Mouse (Mus musculus): ENCODE measurements around the gene Cd99l2. TPM values are rescaled to one million over a fixed set of nuclear protein-coding genes. Genes with fewer than 3 reads are reported as not detected.
A peak's percentile ranks its signal among the peaks of the same experiment; 100 is the strongest.
"Not testable (repeated sequence)": the region's sequence is repeated elsewhere in the genome, so short reads cannot be mapped to it uniquely, and the experiment has no call there.

The Cd99l2 gene
- total and polyA plus RNA-seq, 2 experiments from 2014 or later, result 74.8 to 85.6 TPM

- no peak overlapping the region for H3K27ac ChIP-seq (ENCODE audit: low read depth, low read length)
- 76% methylated on average over 3 of the region's 3 CpGs for WGBS
Observed at GRCm38 (mm10) chrX:71528150-71528549, 35.5 kb upstream of the Cd99l2 start.

GRCm38 (mm10) chrX:71527461-71527860 is 34.8 kb upstream of the Cd99l2 start:
- TF ChIP-seq CTCF (IDR thresholded peaks at IDR 0.05), result no peak
- 100% methylated on average over 1 of the region's 1 CpGs for WGBS
- H3K9me3 ChIP-seq (ENCODE audit: low read length), result no peaks in the 10 kb centered on the region
- no peaks in the 10 kb centered on the region for H3K36me3 ChIP-seq (ENCODE audit: insufficient read depth, low read length)
- no peaks in the 10 kb centered on the region for H3K27me3 ChIP-seq (ENCODE audit: insufficient read depth, low read length)
- DNase-seq (ENCODE audit: low spot score) (no peak), ATAC-seq (ENCODE audit: low FRiP score) (no peak)
- H3K4me3 ChIP-seq (ENCODE audit: low read depth, low read length), result no peak overlapping the region
- no peak overlapping the region for H3K4me2 ChIP-seq (ENCODE audit: low read depth, low read length, poor library complexity, severe bottlenecking)
- H3K27ac ChIP-seq (ENCODE audit: low read depth, low read length), result no peak overlapping the region
- no peak overlapping the region for H3K9ac ChIP-seq (replicated peaks; ENCODE audit: low read length, poor library complexity, severe bottlenecking)
- no peaks in the 10 kb centered on the region for H3K4me1 ChIP-seq (ENCODE audit: insufficient read depth, low read length)

More at GRCm38 (mm10) chrX:71528150-71528549, 35.5 kb upstream of the Cd99l2 start:
- H3K36me3 ChIP-seq (ENCODE audit: insufficient read depth, low read length), result no peaks in the 10 kb centered on the region
- TF ChIP-seq CTCF (IDR thresholded peaks at IDR 0.05), result no peak
- H3K9me3 ChIP-seq (ENCODE audit: low read length), result no peaks in the 10 kb centered on the region
- H3K27me3 ChIP-seq (ENCODE audit: insufficient read depth, low read length), result no peaks in the 10 kb centered on the region
- no peak for ATAC-seq (ENCODE audit: low FRiP score)
- H3K4me3 ChIP-seq (ENCODE audit: low read depth, low read length), result no peak overlapping the region
- H3K4me1 ChIP-seq (ENCODE audit: insufficient read depth, low read length), result no peaks in the 10 kb centered on the region
- no peak overlapping the region for H3K9ac ChIP-seq (replicated peaks; ENCODE audit: low read length, poor library complexity, severe bottlenecking)
- DNase-seq (ENCODE audit: low spot score), result no peak
- no peak overlapping the region for H3K4me2 ChIP-seq (ENCODE audit: low read depth, low read length, poor library complexity, severe bottlenecking)

- 75% methylated on average over 3 of the region's 3 CpGs for WGBS
Observed at GRCm38 (mm10) chrX:71525593-71526299, 33.1 kb upstream of the Cd99l2 start.

GRCm38 (mm10) chrX:71524310-71524709 is 31.7 kb upstream of the Cd99l2 start:
- Histone ChIP-seq H3K4me2 (ENCODE audit: low read depth, low read length, poor library complexity, severe bottlenecking) (no peak overlapping the region), H3K27me3 (ENCODE audit: insufficient read depth, low read length) (no peaks in the 10 kb centered on the region), H3K4me1 (ENCODE audit: insufficient read depth, low read length) (no peaks in the 10 kb centered on the region), H3K36me3 (ENCODE audit: insufficient read depth, low read length) (no peaks in the 10 kb centered on the region), H3K27ac (ENCODE audit: low read depth, low read length) (no peak overlapping the region), H3K9ac (replicated peaks; ENCODE audit: low read length, poor library complexity, severe bottlenecking) (no peak overlapping the region), H3K4me3 (ENCODE audit: low read depth, low read length) (no peak overlapping the region), H3K9me3 (ENCODE audit: low read length) (no peaks in the 10 kb centered on the region)
- no peak for TF ChIP-seq CTCF (IDR thresholded peaks at IDR 0.05)
- peak; percentile 10 for DNase-seq (ENCODE audit: low spot score)
- 49% methylated on average over 2 of the region's 2 CpGs for WGBS
- no peak for ATAC-seq (ENCODE audit: low FRiP score)

More at GRCm38 (mm10) chrX:71525593-71526299, 33.1 kb upstream of the Cd99l2 start:
- Histone ChIP-seq H3K9ac (replicated peaks; ENCODE audit: low read length, poor library complexity, severe bottlenecking) (no peak overlapping the region), H3K4me3 (ENCODE audit: low read depth, low read length) (no peak overlapping the region), H3K4me2 (ENCODE audit: low read depth, low read length, poor library complexity, severe bottlenecking) (no peak overlapping the region), H3K4me1 (ENCODE audit: insufficient read depth, low read length) (no peaks in the 10 kb centered on the region), H3K36me3 (ENCODE audit: insufficient read depth, low read length) (no peaks in the 10 kb centered on the region), H3K9me3 (ENCODE audit: low read length) (no peaks in the 10 kb centered on the region), H3K27me3 (ENCODE audit: insufficient read depth, low read length) (no peaks in the 10 kb centered on the region), H3K27ac (ENCODE audit: low read depth, low read length) (no peak overlapping the region)
- ATAC-seq (ENCODE audit: low FRiP score) (no peak), DNase-seq (ENCODE audit: low spot score) (no peak)
- no peak for TF ChIP-seq CTCF (IDR thresholded peaks at IDR 0.05)

- Histone ChIP-seq H3K27ac (ENCODE audit: low read depth, low read length) (no peak overlapping the region), H3K9ac (replicated peaks; ENCODE audit: low read length, poor library complexity, severe bottlenecking) (no peak overlapping the region), H3K4me3 (ENCODE audit: low read depth, low read length) (no peak overlapping the region), H3K27me3 (ENCODE audit: insufficient read depth, low read length) (no peaks in the 10 kb centered on the region), H3K36me3 (ENCODE audit: insufficient read depth, low read length) (no peaks in the 10 kb centered on the region), H3K9me3 (ENCODE audit: low read length) (no peaks in the 10 kb centered on the region), H3K4me2 (ENCODE audit: low read depth, low read length, poor library complexity, severe bottlenecking) (no peak overlapping the region), H3K4me1 (ENCODE audit: insufficient read depth, low read length) (no peaks in the 10 kb centered on the region)
- no peak for TF ChIP-seq CTCF (IDR thresholded peaks at IDR 0.05)
- DNase-seq (ENCODE audit: low spot score) (no peak), ATAC-seq (ENCODE audit: low FRiP score) (no peak)
- 82% methylated on average over 3 of the region's 3 CpGs for WGBS
Observed at GRCm38 (mm10) chrX:71522889-71523288, 30.2 kb upstream of the Cd99l2 start.

GRCm38 (mm10) chrX:71519252-71519651 is 26.6 kb upstream of the Cd99l2 start:
- H3K4me3 ChIP-seq (ENCODE audit: low read depth, low read length), result no peak overlapping the region
- no peak overlapping the region for H3K4me2 ChIP-seq (ENCODE audit: low read depth, low read length, poor library complexity, severe bottlenecking)
- no peaks in the 10 kb centered on the region for H3K36me3 ChIP-seq (ENCODE audit: insufficient read depth, low read length)
- no peaks in the 10 kb centered on the region for H3K4me1 ChIP-seq (ENCODE audit: insufficient read depth, low read length)
- no peaks in the 10 kb centered on the region for H3K27me3 ChIP-seq (ENCODE audit: insufficient read depth, low read length)
- TF ChIP-seq CTCF (IDR thresholded peaks at IDR 0.05), result no peak
- H3K27ac ChIP-seq (ENCODE audit: low read depth, low read length), result no peak overlapping the region
- ATAC-seq (ENCODE audit: low FRiP score), result no peak
- no peak overlapping the region for H3K9ac ChIP-seq (replicated peaks; ENCODE audit: low read length, poor library complexity, severe bottlenecking)
- DNase-seq (ENCODE audit: low spot score), result no peak
- no peaks in the 10 kb centered on the region for H3K9me3 ChIP-seq (ENCODE audit: low read length)
- 79% methylated on average over 4 of the region's 4 CpGs for WGBS

GRCm38 (mm10) chrX:71506591-71506990 is 13.9 kb upstream of the Cd99l2 start:
- H3K4me3 ChIP-seq (ENCODE audit: low read depth, low read length); H3K4me2 ChIP-seq (ENCODE audit: low read depth, low read length, poor library complexity, severe bottlenecking); H3K36me3 ChIP-seq (ENCODE audit: insufficient read depth, low read length); DNase-seq (ENCODE audit: low spot score); H3K9ac ChIP-seq (replicated peaks; ENCODE audit: low read length, poor library complexity, severe bottlenecking); ATAC-seq (ENCODE audit: low FRiP score); H3K9me3 ChIP-seq (ENCODE audit: low read length); H3K4me1 ChIP-seq (ENCODE audit: insufficient read depth, low read length); H3K27ac ChIP-seq (ENCODE audit: low read depth, low read length); H3K27me3 ChIP-seq (ENCODE audit: insufficient read depth, low read length): not testable (repeated sequence)
- WGBS, result 92% methylated on average over 4 of the region's 4 CpGs

Measured in midbrain, postnatal 0 days (tissue).